Mouse (Mus musculus) heart, adult 2 months (tissue): ENCODE data around the gene 1700013F07Rik. TPM values are rescaled to one million over a fixed set of nuclear protein-coding genes. Genes with fewer than 3 reads are reported as not detected.

ENCODE experiments used
- DNase-seq, 2 experiments: peaks; one replicate each; pipeline ENCODE4 v3.0.0; 2021
- H3K27ac ChIP-seq: fragments of 200-600 bp; 2 replicates; pipeline ENCODE4 v1.8.1; 2022
- H3K27me3 ChIP-seq: fragments of 200-500 bp; 2 replicates; pipeline ENCODE4 v1.6.1; 2012; ENCODE audit warnings: mild to moderate bottlenecking, low read length, inconsistent platforms, mixed read lengths; ENCODE audit not compliant: control insufficient read depth, insufficient read depth
- H3K36me3 ChIP-seq: fragments of 200-500 bp; 2 replicates; pipeline ENCODE4 v1.6.1; 2012; ENCODE audit warnings: low read length, inconsistent platforms; ENCODE audit not compliant: control insufficient read depth, insufficient read depth
- H3K4me1 ChIP-seq: fragments of 200-500 bp; 2 replicates; pipeline ENCODE4 v1.6.1; 2011; ENCODE audit warnings: low read length; ENCODE audit not compliant: control insufficient read depth, insufficient read depth
- H3K4me3 ChIP-seq: fragments of 200-600 bp; 2 replicates; pipeline ENCODE4 v1.8.1; 2022
- H3K79me2 ChIP-seq: fragments of 200-500 bp; replicated peaks from 2 replicates; pipeline ENCODE4 v1.6.1; 2012; ENCODE audit warnings: mild to moderate bottlenecking, inconsistent platforms, low read length, moderate library complexity, mixed read lengths; ENCODE audit not compliant: control insufficient read depth, insufficient read depth
- H3K9ac ChIP-seq: fragments of 200-500 bp; 2 replicates; pipeline ENCODE4 v1.6.1; 2012; ENCODE audit warnings: low read depth, mild to moderate bottlenecking, control low read depth, inconsistent platforms, low read length, mixed read lengths
- CTCF ChIP-seq: fragments of 200-600 bp; IDR thresholded peaks from 2 replicates; pipeline ENCODE4 v1.8.1; 2022; ENCODE audit warnings: antibody characterized with exemption, mild to moderate bottlenecking, moderate library complexity
- EP300 ChIP-seq: fragments of 200-500 bp; IDR thresholded peaks from 2 replicates; pipeline ENCODE4 v1.6.1; 2011; ENCODE audit warnings: low read depth, low read length, control low read depth; ENCODE audit not compliant: insufficient read depth
- POLR2A ChIP-seq: fragments of 200-500 bp; IDR thresholded peaks from 2 replicates; pipeline ENCODE4 v1.6.1; 2011; ENCODE audit warnings: mild to moderate bottlenecking, low read depth, low read length, control low read depth; ENCODE audit not compliant: insufficient read depth
- WGBS: fragments of 180-500 bp; shearing (Covaris S2); methylation state at CpG from one replicate; pipeline ENCODE4 v1.1.7; 2018; 5-methylcytosine and 5-hydroxymethylcytosine counted together
- intact Hi-C: fragments of 180-260 bp; cut with DNase I; formaldehyde crosslinking; loops from one replicate; pipeline ENCODE4 v1.15.1; 2025
- polyA plus RNA-seq: library from polyadenylated mRNA; depleted of rRNA; stranded (reverse); fragments of >200 nt; gene quantifications from 2 replicates; pipeline ENCODE4 v1.2.3, GENCODE M21; 2012
- total RNA-seq, 2 experiments: library from RNA; stranded (reverse); gene quantifications; 2 replicates each; pipeline ENCODE4 v1.2.3; 2021

Gene 1700013F07Rik
- total and polyA plus RNA-seq, 3 experiments = 0.86 TPM; not detected in 2

DNA sequence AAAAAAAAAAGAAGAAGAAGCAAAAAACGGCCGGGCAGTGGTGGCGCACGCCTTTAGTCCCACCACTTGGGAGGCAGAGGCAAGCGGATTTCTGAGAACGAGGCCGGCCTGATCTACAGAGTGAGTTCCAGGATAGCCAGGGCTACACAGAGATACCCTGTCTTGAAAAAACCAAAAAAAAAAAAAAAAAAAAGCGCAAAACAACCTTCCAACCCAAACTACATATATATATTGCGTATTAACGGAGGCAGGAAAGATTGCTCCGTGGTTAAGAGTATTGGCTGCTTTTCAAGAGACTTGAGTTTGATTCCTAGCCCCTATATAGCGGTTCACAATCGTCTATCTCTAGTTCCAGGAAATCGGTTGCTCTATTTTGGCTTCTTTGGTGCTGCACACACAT, 36.9 kb downstream of the 1700013F07Rik start:
- H3K4me3 ChIP-seq = peak overlapping the region; percentile 80
- no peaks in the 10 kb centered on the region for H3K79me2 ChIP-seq
- H3K36me3 ChIP-seq = no peaks in the 10 kb centered on the region
- no peak overlapping the region; the same call in 1 of the 2 replicates for H3K27ac ChIP-seq
- H3K27me3 ChIP-seq = no peaks in the 10 kb centered on the region
- WGBS = 84% methylated on average over 14 of the region's 14 CpGs
- no peak overlapping the region for H3K9ac ChIP-seq
- intact Hi-C loops = loop anchor here (1.0 to 2.0 kb wide), 3 partner anchors 8 to 82 kb away; partner anchors contain the start of genes Clcc1 and Wdr47
- H3K4me1 ChIP-seq = peaks cover 3% of the 10 kb centered on the region
- TF ChIP-seq POLR2A = no peak
- TF ChIP-seq CTCF = no peak
- no peak for TF ChIP-seq EP300
- no peak for DNase-seq

DNA sequence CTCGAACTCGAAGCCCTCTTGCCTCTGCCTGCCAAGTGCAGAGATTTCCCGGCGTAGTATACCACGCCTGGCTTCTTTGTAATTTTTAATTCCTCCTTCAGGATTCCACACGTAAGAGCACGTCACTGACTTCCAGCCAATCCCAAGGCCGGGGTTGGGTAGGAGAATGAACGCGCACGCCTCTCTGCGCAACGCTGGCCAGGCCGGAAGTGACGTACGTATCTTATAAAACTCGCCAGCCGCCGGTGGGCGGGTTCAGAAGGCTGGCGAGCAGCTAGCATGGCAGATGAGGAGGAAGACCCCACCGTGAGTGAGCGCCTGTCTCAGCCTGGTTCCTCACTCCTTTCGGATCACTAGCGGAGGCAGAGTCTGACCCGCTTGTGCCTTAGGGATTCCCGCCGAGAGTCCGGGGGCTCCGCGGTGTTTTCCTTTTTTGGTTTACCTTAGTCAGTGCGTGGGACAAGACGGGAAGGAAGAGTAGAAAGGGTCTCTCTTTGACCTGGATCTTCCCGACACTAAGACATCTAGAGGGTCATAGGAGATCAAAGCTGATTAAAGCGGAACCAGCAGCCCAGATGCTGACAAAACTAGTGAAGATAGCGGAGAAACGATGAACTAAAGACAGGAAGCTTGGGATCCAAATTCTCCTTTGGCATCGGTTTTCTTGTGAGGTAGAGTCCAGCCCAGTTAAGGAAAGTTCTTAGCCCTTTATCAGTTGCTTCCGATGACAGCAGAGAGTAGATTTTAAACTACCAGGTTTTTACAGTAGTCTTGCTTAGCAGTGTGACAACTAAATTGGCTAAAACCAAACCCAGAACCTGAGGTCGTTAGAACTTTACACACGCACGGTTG, 37.7 kb downstream of the 1700013F07Rik start, which contains the start of gene Taf13:
TSS of gene Taf13 (plus strand) at position 256 of the 852 bp plus-strand sequence.
- no peak for TF ChIP-seq CTCF
- peak; percentile 100 for TF ChIP-seq POLR2A
- peak; percentile 70; the same call in 1 of the 2 replicates for TF ChIP-seq EP300
- Histone ChIP-seq H3K9ac (peak within 1 kb of the TSS; percentile 89), H3K27ac (peak within 1 kb of the TSS; percentile 90), H3K36me3 (no peaks in the 10 kb centered on the region), H3K4me1 (peaks cover 3% of the 10 kb centered on the region), H3K79me2 (no peaks in the 10 kb centered on the region), H3K27me3 (no peaks in the 10 kb centered on the region), H3K4me3 (peak within 1 kb of the TSS; percentile 80)
- DNase-seq = peak; percentile 97
- intact Hi-C loops = loop anchor here (1.0 to 2.0 kb wide), 3 partner anchors 8 to 81 kb away; partner anchors contain the start of genes Clcc1 and Wdr47
- WGBS = under 1% methylated on average over 42 of the region's 42 CpGs

DNA sequence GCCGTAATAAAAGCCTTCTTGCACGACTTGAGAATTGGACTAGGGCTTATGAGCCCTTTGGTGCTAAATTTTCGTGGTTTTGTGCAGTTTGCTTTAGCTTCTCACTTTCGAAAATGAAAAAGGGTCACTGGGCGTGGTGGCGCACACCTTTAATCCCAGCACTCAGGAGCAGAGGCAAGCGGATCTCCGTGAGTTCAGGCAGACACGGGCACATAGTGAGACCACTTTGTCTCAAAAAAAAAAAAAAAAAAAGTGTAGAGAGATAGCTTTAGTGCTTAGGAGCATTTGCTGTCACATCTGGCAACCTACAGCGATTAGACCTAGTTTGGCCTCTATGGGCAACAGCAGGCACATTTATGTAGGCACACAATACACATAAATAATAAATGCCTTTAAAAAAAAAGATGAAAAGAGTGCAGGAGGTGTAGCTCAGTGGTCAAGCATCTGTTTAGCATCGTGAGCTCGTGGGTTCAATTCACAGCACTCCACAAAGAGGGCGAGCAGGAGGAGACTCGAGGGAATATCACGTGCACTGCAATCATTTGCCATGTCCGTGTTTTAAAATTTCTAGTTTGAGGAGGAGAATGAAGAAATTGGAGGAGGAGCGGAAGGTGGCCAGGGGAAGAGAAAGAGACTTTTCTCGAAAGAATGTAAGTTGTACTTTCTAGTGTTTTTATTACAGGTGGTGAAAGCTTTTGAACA, 38.5 kb downstream of the 1700013F07Rik start:
- H3K4me3 ChIP-seq = peak overlapping the region; percentile 80
- TF ChIP-seq POLR2A (no peak), EP300 (no peak), CTCF (no peak)
- peak overlapping the region; percentile 90; the same call in 1 of the 2 replicates for H3K27ac ChIP-seq
- 41% methylated on average over 18 of the region's 18 CpGs for WGBS
- intact Hi-C loops = no loop called here
- H3K79me2 ChIP-seq = no peaks in the 10 kb centered on the region
- no peaks in the 10 kb centered on the region for H3K27me3 ChIP-seq
- H3K4me1 ChIP-seq = peaks cover 3% of the 10 kb centered on the region
- no peaks in the 10 kb centered on the region for H3K36me3 ChIP-seq
- no peak for DNase-seq
- H3K9ac ChIP-seq = peak overlapping the region; percentile 89

DNA sequence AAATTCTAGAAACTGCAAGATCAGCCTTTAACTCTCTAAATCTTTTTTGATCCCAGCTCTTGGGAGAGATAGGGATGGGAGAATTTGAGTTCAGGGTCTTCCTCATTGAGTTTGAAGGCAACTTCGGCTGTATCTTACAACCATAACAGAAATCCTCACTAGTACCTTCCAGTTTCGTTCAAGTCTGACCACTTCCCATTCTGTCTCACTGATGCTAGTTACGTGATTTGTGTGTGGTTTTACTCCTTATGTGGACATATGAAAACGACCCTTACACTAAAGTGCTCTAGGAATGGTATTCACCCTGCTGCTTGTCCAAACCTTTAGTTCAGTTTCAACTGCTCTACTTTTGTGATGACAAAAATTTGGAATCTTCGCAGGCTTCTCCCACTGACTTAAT, 40.1 kb downstream of the 1700013F07Rik start:
- DNase-seq = no peak
- intact Hi-C loops = no loop called here
- Histone ChIP-seq H3K4me1 (peaks cover 3% of the 10 kb centered on the region), H3K27me3 (no peaks in the 10 kb centered on the region), H3K27ac (no peak overlapping the region), H3K4me3 (no peak overlapping the region), H3K9ac (no peak overlapping the region), H3K36me3 (no peaks in the 10 kb centered on the region), H3K79me2 (no peaks in the 10 kb centered on the region)
- 83% methylated on average over 5 of the region's 5 CpGs for WGBS
- TF ChIP-seq EP300 (no peak), CTCF (no peak), POLR2A (no peak)

DNA sequence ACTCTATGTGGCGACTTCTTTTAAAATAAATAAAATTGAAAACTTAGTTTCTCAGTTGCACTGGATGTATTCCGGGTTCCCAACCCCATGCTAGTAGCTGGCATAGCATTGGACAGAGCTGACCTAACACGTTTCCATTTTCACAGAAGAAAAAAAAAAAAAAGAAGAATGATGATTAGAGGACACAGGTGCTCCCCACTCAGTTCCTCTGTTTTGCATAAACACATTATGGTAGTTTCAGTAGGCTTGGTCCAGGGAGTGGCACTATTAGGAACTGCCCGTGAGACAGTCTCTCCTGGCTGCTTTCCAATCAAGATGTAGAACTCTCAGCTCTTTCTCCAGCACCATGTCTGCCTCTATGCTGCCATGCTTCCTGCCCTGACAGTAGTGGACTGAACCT, 50.6 kb downstream of the 1700013F07Rik start:
- intact Hi-C loops = no loop called here
- Histone ChIP-seq H3K27me3 (no peaks in the 10 kb centered on the region), H3K27ac (no peak overlapping the region), H3K36me3 (no peaks in the 10 kb centered on the region), H3K9ac (no peak overlapping the region), H3K4me1 (no peaks in the 10 kb centered on the region), H3K4me3 (no peak overlapping the region), H3K79me2 (no peaks in the 10 kb centered on the region)
- 69% methylated on average over 4 of the region's 4 CpGs for WGBS
- no peak for DNase-seq
- no peak for TF ChIP-seq EP300
- no peak for TF ChIP-seq POLR2A
- TF ChIP-seq CTCF = no peak
